Mouse (Mus musculus) lung, postnatal 0 days (tissue): Measurements from ENCODE around the gene Kank1. TPM values are rescaled to one million over a fixed set of nuclear protein-coding genes. Genes with fewer than 3 reads are reported as not detected.

Source experiments
- ATAC-seq: fragments of 200-750 bp; cut with Nextera tagmentation; 2 replicates; pipeline ENCODE4 v1.8.0; 2017; ENCODE audit warnings: moderate library complexity
- DNase-seq: peaks from one replicate; pipeline ENCODE4 v3.0.0-alpha.2; 2016; ENCODE audit warnings: low spot score
- H3K27ac ChIP-seq: fragments of 300-500 bp; sonication (generic); 2 replicates; pipeline ENCODE4 v1.5.1; 2014; ENCODE audit warnings: antibody characterized with exemption, mild to moderate bottlenecking, low read length, mixed read lengths
- H3K27me3 ChIP-seq: fragments of 300-500 bp; sonication (generic); replicated peaks from 2 replicates; pipeline ENCODE4 v1.6.1; 2014; ENCODE audit warnings: low read length, mixed read lengths; ENCODE audit not compliant: insufficient read depth
- H3K36me3 ChIP-seq: fragments of 300-500 bp; sonication (generic); 2 replicates; pipeline ENCODE4 v1.6.1; 2014; ENCODE audit warnings: low read length, mixed read lengths; ENCODE audit not compliant: insufficient read depth
- H3K4me1 ChIP-seq: fragments of 300-500 bp; sonication (generic); 2 replicates; pipeline ENCODE4 v1.6.1; 2014; ENCODE audit warnings: antibody characterized with exemption, low read depth, low read length, mixed read lengths; ENCODE audit not compliant: insufficient read depth
- H3K4me2 ChIP-seq: fragments of 300-500 bp; sonication (generic); replicated peaks from 2 replicates; pipeline ENCODE4 v1.6.1; 2014; ENCODE audit warnings: low read depth, mild to moderate bottlenecking, low read length, moderate library complexity, mixed read lengths
- H3K4me3 ChIP-seq: fragments of 300-500 bp; sonication (generic); 2 replicates; pipeline ENCODE4 v1.5.1; 2014; ENCODE audit warnings: low read depth, low read length
- H3K9ac ChIP-seq: fragments of 300-500 bp; sonication (generic); replicated peaks from 2 replicates; pipeline ENCODE4 v1.6.1; 2014; ENCODE audit warnings: low read depth, mild to moderate bottlenecking
- H3K9me3 ChIP-seq: fragments of 300-500 bp; sonication (generic); 2 replicates; pipeline ENCODE4 v1.6.1; 2016; ENCODE audit warnings: low read length, mixed read lengths
- CTCF ChIP-seq: IDR thresholded peaks from 2 replicates; pipeline ENCODE4 v1.5.1; 2016; ENCODE audit warnings: antibody characterized with exemption, mild to moderate bottlenecking
- EP300 ChIP-seq: IDR thresholded peaks from 2 replicates; pipeline ENCODE4 v1.6.1; 2016; ENCODE audit warnings: antibody characterized with exemption, mild to moderate bottlenecking, control low read depth
- WGBS: fragments of 180-500 bp; shearing (Covaris S2); extraction: QIAGEN DNeasy Blood & Tissue Kit; methylation state at CpG from one replicate; pipeline ENCODE4 v1.1.7; 2014; 5-methylcytosine and 5-hydroxymethylcytosine counted together
- polyA plus RNA-seq: library from polyadenylated mRNA; unstranded; fragments of >200 nt; fragmentation: Nextera tagmentation; extraction: Ambion mirVana; gene quantifications from 2 replicates; pipeline ENCODE4 v1.2.1, GENCODE M21; 2015

Gene Kank1
- polyA plus RNA-seq, 1 experiment from 2014 or later, result 6.9 TPM

DNA sequence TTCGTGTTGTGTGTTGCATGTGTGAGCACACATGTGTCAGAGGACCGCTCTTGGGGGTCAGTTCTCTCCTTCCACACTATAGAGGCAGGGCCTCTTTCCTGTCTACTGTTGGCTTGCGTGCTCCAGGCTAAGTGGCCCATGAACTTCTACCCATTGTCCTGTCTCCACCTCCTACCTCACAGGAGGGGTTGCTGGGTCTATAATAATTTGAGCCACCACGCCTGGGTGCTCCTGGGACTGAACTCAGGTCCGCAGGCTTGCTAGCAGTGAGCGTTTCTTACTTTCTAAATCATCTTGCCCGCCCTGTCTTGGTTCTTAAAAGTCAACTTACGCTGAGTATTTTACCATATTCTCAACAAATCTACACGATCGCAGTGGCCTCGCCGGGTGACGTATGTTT, 140.1 kb downstream of the Kank1 start:
- no peak for TF ChIP-seq EP300
- TF ChIP-seq CTCF, result no peak
- no peak overlapping the region for H3K9ac ChIP-seq
- 89% methylated on average over 13 of the region's 13 CpGs for WGBS

DNA sequence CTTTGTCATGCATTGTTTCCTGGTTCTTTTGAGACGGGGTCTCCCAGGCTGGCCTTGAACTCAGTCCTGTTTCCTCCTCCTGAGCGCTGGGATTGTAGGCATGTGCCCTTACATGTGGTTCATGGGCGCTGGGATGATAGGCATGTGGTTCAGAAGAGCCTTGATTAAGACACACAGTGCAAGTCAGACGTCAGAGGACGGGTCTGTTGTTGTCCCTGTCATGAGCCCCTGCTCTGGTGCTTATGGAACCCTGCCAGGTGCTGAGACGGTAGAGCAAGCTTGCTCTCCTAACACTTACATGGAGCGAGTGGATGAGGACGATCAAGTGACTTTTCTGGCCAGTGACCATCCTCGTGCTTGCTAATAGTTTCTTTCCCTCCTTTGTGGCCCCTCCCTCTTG, 143.9 kb downstream of the Kank1 start:
- TF ChIP-seq EP300 (no peak), CTCF (no peak)
- DNase-seq (no peak), ATAC-seq (no peak)
- Histone ChIP-seq H3K36me3 (no peaks in the 10 kb centered on the region), H3K27ac (no peak overlapping the region), H3K4me1 (no peaks in the 10 kb centered on the region), H3K4me2 (no peak overlapping the region), H3K4me3 (no peak overlapping the region), H3K9me3 (no peaks in the 10 kb centered on the region), H3K27me3 (no peaks in the 10 kb centered on the region), H3K9ac (no peak overlapping the region)
- 70% methylated on average over 9 of the region's 9 CpGs for WGBS

More for the DNA sequence above, 140.1 kb downstream of the Kank1 start:
- Histone ChIP-seq H3K4me3 (no peak overlapping the region), H3K27me3 (0 out of 2 replicates have a peak, but pooled peaks cover 3% of the 10 kb centered on the region), H3K27ac (no peak overlapping the region), H3K4me2 (no peak overlapping the region), H3K9me3 (no peaks in the 10 kb centered on the region), H3K36me3 (no peaks in the 10 kb centered on the region), H3K4me1 (no peaks in the 10 kb centered on the region)
- no peak for DNase-seq
- ATAC-seq, result no peak

DNA sequence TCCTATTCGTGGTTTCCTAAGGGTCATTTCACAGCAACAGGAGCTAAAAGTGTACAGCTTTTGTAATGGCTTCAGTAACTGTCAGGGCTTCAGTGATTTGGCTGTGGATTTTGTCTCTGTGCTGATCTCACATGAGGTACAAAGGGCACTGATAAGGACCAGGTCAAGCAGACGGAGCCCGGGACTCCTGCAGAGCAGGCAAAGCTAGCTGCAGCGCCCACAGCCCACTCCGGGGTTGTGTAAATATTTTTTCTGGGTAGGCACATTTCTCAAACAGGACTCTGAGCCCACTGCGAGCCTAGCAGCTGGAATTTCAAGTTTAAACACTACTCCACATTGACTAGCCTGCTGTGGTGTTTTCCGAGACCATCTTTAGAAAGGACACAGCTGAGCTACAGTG, 145.2 kb downstream of the Kank1 start:
- Histone ChIP-seq H3K4me3 (no peak overlapping the region), H3K27ac (no peak overlapping the region), H3K9ac (no peak overlapping the region), H3K27me3 (no peaks in the 10 kb centered on the region), H3K9me3 (no peaks in the 10 kb centered on the region), H3K4me2 (0 out of 2 replicates have a peak overlapping the region, but pooled peaks have one; percentile 22), H3K36me3 (no peaks in the 10 kb centered on the region), H3K4me1 (no peaks in the 10 kb centered on the region)
- TF ChIP-seq EP300 (no peak), CTCF (no peak)
- WGBS, result 10% methylated on average over 7 of the region's 7 CpGs
- DNase-seq (no peak), ATAC-seq (no peak)

DNA sequence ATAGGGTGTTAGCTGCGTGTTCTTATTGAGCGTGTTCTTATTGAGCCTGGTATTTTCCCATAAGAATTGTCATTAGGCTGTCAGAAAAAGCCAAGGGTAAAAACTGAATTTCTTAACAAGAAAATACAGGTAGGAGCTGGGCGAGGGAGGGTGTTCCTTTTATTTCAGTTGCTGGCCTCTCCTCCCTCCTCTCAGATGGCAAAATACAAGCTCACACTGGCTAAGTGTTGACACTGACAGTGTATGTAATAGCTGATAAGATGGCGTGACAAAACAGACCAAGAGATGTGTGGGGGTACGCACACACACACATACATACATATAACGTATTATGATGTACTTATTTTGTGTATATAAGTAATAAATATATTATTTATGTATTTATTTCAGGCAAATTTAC, 145.7 kb downstream of the Kank1 start:
- no peak for ATAC-seq
- TF ChIP-seq CTCF (no peak), EP300 (no peak)
- Histone ChIP-seq H3K4me2 (no peak overlapping the region), H3K27ac (no peak overlapping the region), H3K9ac (no peak overlapping the region), H3K9me3 (no peaks in the 10 kb centered on the region), H3K4me3 (no peak overlapping the region), H3K36me3 (no peaks in the 10 kb centered on the region), H3K4me1 (no peaks in the 10 kb centered on the region), H3K27me3 (no peaks in the 10 kb centered on the region)
- no peak for DNase-seq
- 55% methylated on average over 6 of the region's 6 CpGs for WGBS

DNA sequence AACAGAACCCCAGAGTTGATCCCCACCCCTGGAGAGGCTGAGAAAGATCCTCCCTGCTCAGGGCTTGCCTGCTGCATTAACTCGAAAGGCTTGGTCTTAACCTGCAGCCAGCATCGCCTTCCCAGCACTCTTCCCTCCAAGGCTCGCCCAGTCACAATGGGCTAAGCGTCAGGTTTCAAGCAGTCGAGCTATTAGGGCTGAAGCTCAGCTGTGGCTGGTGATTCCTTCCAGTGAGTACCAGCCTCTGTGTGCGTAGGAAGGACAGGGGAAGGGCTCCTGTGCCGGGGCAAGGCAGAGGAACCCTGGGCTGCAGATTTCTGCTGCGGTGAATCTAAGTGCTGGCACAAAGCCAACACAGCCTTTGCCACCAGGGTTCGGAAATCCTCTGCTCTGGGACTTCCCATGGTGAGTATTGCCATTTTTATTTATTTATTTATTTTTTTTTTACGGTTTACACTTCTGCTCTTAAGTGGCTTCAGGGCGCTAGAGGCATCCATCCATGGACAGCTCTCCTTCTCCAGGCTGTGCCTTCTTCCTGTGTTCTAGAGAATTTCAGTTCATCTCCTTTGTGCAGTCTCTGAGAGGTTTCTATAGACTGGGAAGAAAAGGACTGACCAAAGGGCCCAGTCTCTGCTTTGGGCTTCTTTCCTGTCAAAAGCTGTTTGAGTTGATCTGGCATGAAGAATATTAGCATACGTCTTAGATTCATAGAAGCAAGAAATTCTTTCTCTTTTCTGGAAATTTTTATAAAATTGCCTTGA, 146.8 kb downstream of the Kank1 start:
- peak; percentile 20 for DNase-seq
- Histone ChIP-seq H3K27ac (no peak overlapping the region), H3K4me3 (no peak overlapping the region), H3K9ac (no peak overlapping the region), H3K36me3 (no peaks in the 10 kb centered on the region), H3K9me3 (no peaks in the 10 kb centered on the region), H3K4me2 (no peak overlapping the region), H3K27me3 (no peaks in the 10 kb centered on the region), H3K4me1 (no peaks in the 10 kb centered on the region)
- WGBS, result 18% methylated on average over 12 of the region's 12 CpGs
- peak; percentile 30; the same call in 1 of the 2 replicates for ATAC-seq
- TF ChIP-seq EP300 (no peak), CTCF (no peak)

DNA sequence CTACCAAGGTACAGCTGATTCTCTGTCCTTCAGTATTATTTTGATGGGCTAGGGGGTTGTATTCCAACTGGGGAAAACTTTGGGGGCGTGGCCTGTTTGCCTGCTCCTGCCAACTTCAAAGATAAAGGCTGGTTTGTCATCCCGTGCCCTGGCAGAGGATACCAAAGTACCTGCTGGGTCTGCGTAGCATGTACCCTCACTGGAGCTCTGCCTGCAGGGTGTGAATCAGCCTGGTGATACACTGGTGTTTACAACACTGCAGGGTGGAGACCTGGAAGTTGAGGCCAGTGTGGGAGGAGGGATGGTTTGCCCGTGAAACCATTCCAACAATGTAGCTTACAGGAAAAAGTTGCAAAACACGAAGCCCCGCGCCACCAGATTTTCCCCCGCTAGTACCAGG, 149.2 kb downstream of the Kank1 start:
- TF ChIP-seq CTCF, result no peak
- TF ChIP-seq EP300, result no peak
- Histone ChIP-seq H3K9me3 (no peaks in the 10 kb centered on the region), H3K4me3 (no peak overlapping the region), H3K4me1 (no peaks in the 10 kb centered on the region), H3K36me3 (no peaks in the 10 kb centered on the region), H3K4me2 (no peak overlapping the region), H3K27ac (no peak overlapping the region), H3K27me3 (no peaks in the 10 kb centered on the region), H3K9ac (no peak overlapping the region)
- WGBS, result 56% methylated on average over 8 of the region's 8 CpGs
- ATAC-seq (no peak), DNase-seq (no peak)
